Mouse (Mus musculus) ovary, postnatal 10 days (tissue): ENCODE data around the gene Fat4.

Experiments used
- DNase-seq: peaks from one replicate; pipeline ENCODE4 v3.0.0; 2022; ENCODE audit warnings: low spot score

Gene Fat4

GRCm38 (mm10) chr3:38886890-38887355 lies at the start of gene Fat4:
Gene Fat4 (plus strand): TSS chr3:38886940.
- no peak for DNase-seq

GRCm38 (mm10) chr3:38839438-38839837 lies 47.3 kb upstream of the Fat4 start:
- DNase-seq: no peak

GRCm38 (mm10) chr3:38843000-38843538 lies 43.7 kb upstream of the Fat4 start:
- DNase-seq: no peak

- DNase-seq: no peak
Observed at GRCm38 (mm10) chr3:38846602-38847382, 39.9 kb upstream of the Fat4 start.

- no peak for DNase-seq
Observed at GRCm38 (mm10) chr3:38849077-38849476, 37.7 kb upstream of the Fat4 start.

GRCm38 (mm10) chr3:38849536-38849935 lies 37.2 kb upstream of the Fat4 start:
- DNase-seq: no peak

- no peak for DNase-seq
Observed at GRCm38 (mm10) chr3:38853650-38854049, 33.1 kb upstream of the Fat4 start.

GRCm38 (mm10) chr3:38860683-38861082 lies 26.1 kb upstream of the Fat4 start:
- no peak for DNase-seq

- DNase-seq: no peak
Observed at GRCm38 (mm10) chr3:38871291-38871690, 15.4 kb upstream of the Fat4 start.

- no peak for DNase-seq
Observed at GRCm38 (mm10) chr3:38875872-38876271, 10.9 kb upstream of the Fat4 start.

- no peak for DNase-seq
Observed at GRCm38 (mm10) chr3:38876706-38877105, 10.0 kb upstream of the Fat4 start.

- DNase-seq: no peak
Observed at GRCm38 (mm10) chr3:38882778-38883177, 4.0 kb upstream of the Fat4 start.

- no peak for DNase-seq
Observed at GRCm38 (mm10) chr3:38883676-38884075, 3.1 kb upstream of the Fat4 start.

GRCm38 (mm10) chr3:38884276-38884675 lies 2.5 kb upstream of the Fat4 start:
- DNase-seq: peak; percentile 66

- DNase-seq: peak; percentile 39
Observed at GRCm38 (mm10) chr3:38884919-38885418, 1.8 kb upstream of the Fat4 start.

- DNase-seq: peak; percentile 69
Observed at GRCm38 (mm10) chr3:38885481-38886001, 1.2 kb upstream of the Fat4 start.

- DNase-seq: peak; percentile 27
Observed at GRCm38 (mm10) chr3:38886061-38886821, 499 bp upstream of the Fat4 start.

- peak; percentile 35 for DNase-seq
Observed at GRCm38 (mm10) chr3:38887381-38887991, 746 bp downstream of the Fat4 start.

GRCm38 (mm10) chr3:38888111-38888510 lies 1.4 kb downstream of the Fat4 start:
- peak; percentile 42 for DNase-seq

GRCm38 (mm10) chr3:38892791-38893224 lies 6.1 kb downstream of the Fat4 start:
- no peak for DNase-seq

GRCm38 (mm10) chr3:38900839-38901238 lies 14.1 kb downstream of the Fat4 start:
- DNase-seq: no peak

GRCm38 (mm10) chr3:38906832-38907231 lies 20.1 kb downstream of the Fat4 start:
- DNase-seq: no peak
